Mouse (Mus musculus) midbrain, embryonic 13.5 days (tissue): ENCODE results near the gene Notch2. TPM values are rescaled to one million over a fixed set of nuclear protein-coding genes. Genes with fewer than 3 reads are reported as not detected.

ENCODE experiments used
- ATAC-seq: fragments of 200-750 bp; cut with Nextera tagmentation; 2 replicates; pipeline ENCODE4 v1.8.0; 2017; ENCODE audit warnings: mild to moderate bottlenecking, moderate TSS enrichment, moderate library complexity
- H3K27ac ChIP-seq: fragments of 300-500 bp; sonication (generic); 2 replicates; pipeline ENCODE4 v1.5.1; 2015; ENCODE audit warnings: inconsistent platforms, mild to moderate bottlenecking, moderate library complexity
- H3K27me3 ChIP-seq: fragments of 300-500 bp; sonication (generic); 2 replicates; pipeline ENCODE4 v1.6.1; 2015; ENCODE audit warnings: mild to moderate bottlenecking, inconsistent platforms
- H3K36me3 ChIP-seq: fragments of 300-500 bp; sonication (generic); 2 replicates; pipeline ENCODE4 v1.6.1; 2015; ENCODE audit warnings: mild to moderate bottlenecking, inconsistent platforms
- H3K4me1 ChIP-seq: fragments of 300-500 bp; sonication (generic); replicated peaks from 2 replicates; pipeline ENCODE4 v1.6.1; 2015; ENCODE audit warnings: inconsistent platforms
- H3K4me2 ChIP-seq: fragments of 300-500 bp; sonication (generic); replicated peaks from 2 replicates; pipeline ENCODE4 v1.6.1; 2015; ENCODE audit warnings: moderate library complexity, mild to moderate bottlenecking, inconsistent platforms
- H3K4me3 ChIP-seq: fragments of 300-500 bp; sonication (generic); replicated peaks from 2 replicates; pipeline ENCODE4 v1.5.1; 2015; ENCODE audit warnings: mild to moderate bottlenecking, inconsistent platforms
- H3K9ac ChIP-seq: fragments of 300-500 bp; sonication (generic); replicated peaks from 2 replicates; pipeline ENCODE4 v1.6.1; 2015; ENCODE audit warnings: mild to moderate bottlenecking, inconsistent platforms
- H3K9me3 ChIP-seq: fragments of 300-500 bp; sonication (generic); 2 replicates; pipeline ENCODE4 v1.6.1; 2016; ENCODE audit warnings: mild to moderate bottlenecking, inconsistent platforms
- WGBS: fragments of 180-500 bp; shearing (Covaris S2); methylation state at CpG from one replicate; pipeline ENCODE4 v1.1.7; 2015; 5-methylcytosine and 5-hydroxymethylcytosine counted together
- polyA plus RNA-seq: library from polyadenylated mRNA; unstranded; fragments of >200 nt; fragmentation: Nextera tagmentation; extraction: Ambion mirVana; gene quantifications from 2 replicates; pipeline ENCODE4 v1.2.1, GENCODE M21; 2015

Gene Notch2
- polyA plus RNA-seq, 1 experiment from 2014 or later = 10.0 TPM

DNA sequence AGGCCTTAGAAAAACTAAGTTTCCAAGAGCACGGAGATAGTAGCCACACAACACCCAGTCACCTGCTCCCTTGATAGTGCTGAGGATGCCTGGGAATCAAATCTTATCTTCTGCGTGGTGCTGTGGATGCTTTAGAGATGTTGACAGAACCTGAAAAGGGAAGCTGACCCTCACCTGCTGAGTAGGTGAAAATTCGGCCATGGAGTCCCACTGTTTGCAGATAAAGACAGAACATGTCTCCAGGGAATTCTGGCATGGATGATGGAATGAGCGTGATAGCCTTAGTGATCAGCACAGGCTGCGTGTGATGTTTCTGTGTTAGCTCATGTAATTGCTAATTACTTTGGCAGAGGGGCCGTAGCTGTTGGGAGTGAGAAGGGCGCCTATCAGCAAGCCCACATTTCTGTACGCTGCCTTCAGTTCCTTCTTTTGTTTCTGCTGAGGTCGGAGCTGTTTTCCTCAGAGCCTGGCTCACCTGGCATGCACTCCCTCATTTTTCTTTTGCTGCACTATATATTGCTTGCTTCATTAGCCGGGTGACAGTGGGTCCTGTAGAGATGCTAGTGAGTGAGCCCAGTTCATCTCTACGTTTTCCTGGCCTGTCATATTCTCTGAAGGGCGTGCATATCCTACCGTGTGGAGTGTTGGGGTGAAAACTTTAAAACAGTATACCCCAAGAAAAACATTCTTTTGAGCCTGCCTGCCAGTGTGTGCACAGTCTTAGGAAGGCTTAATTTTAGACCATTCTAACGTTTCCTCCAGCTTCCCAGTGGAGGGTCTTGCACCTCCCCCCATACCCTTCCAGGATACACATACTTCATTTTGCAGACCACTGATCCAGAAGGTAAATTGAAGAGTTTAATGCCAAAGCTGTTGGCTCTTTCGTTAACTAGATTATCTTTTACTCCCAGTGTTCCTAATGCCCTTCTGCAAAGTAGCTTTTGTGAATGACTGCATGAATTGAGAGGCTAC is 21.6 kb downstream of the Notch2 start:
- 35% methylated on average over 15 of the region's 15 CpGs for WGBS
- peak; percentile 31; the same call in 1 of the 2 replicates for ATAC-seq
- Histone ChIP-seq H3K4me1 (peaks cover 36% of the 10 kb centered on the region), H3K9ac (no peak overlapping the region), H3K4me2 (no peak overlapping the region), H3K36me3 (no peaks in the 10 kb centered on the region), H3K4me3 (no peak overlapping the region), H3K27me3 (no peaks in the 10 kb centered on the region), H3K9me3 (no peaks in the 10 kb centered on the region), H3K27ac (peak overlapping the region; percentile 25; the same call in 1 of the 2 replicates)

GRCm38 (mm10) chr3:98036161-98036560 is 22.8 kb downstream of the Notch2 start:
- peaks cover 30% of the 10 kb centered on the region for H3K4me1 ChIP-seq
- ATAC-seq = no peak
- 56% methylated on average over 6 of the region's 6 CpGs for WGBS

GRCm38 (mm10) chr3:98037151-98037550 is 23.8 kb downstream of the Notch2 start:
- H3K4me3 ChIP-seq = no peak overlapping the region
- WGBS = 68% methylated on average over 7 of the region's 7 CpGs
- no peaks in the 10 kb centered on the region for H3K9me3 ChIP-seq
- H3K36me3 ChIP-seq = no peaks in the 10 kb centered on the region
- H3K4me2 ChIP-seq = no peak overlapping the region
- no peak for ATAC-seq
- no peaks in the 10 kb centered on the region for H3K27me3 ChIP-seq
- H3K4me1 ChIP-seq = peaks cover 30% of the 10 kb centered on the region
- no peak overlapping the region for H3K9ac ChIP-seq
- H3K27ac ChIP-seq = no peak overlapping the region

More at GRCm38 (mm10) chr3:98036161-98036560, 22.8 kb downstream of the Notch2 start:
- Histone ChIP-seq H3K9me3 (no peaks in the 10 kb centered on the region), H3K4me2 (no peak overlapping the region), H3K9ac (no peak overlapping the region), H3K36me3 (no peaks in the 10 kb centered on the region), H3K27ac (no peak overlapping the region), H3K27me3 (no peaks in the 10 kb centered on the region), H3K4me3 (no peak overlapping the region)

DNA sequence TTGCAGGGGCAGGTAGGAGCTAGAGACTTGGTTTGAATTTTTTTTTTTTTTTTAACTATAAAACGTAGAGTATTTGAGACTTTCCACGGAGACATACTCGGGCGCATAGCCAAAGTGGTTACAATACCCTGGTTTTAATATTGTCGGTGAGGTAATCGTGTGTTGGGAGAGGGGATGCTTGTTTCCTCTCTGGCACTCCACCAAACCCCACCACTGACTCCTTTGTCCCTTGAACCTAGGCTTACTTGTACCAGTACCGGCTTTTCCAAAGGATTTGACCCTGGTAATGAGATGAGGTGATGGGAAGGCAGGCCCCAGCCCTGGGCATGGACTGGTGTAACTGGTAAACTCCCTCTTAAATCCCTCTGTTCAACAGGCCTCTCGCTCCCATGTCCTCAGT is 25.3 kb downstream of the Notch2 start:
- H3K9me3 ChIP-seq = no peaks in the 10 kb centered on the region
- H3K4me3 ChIP-seq = no peak overlapping the region
- H3K27ac ChIP-seq = 0 out of 2 replicates have a peak overlapping the region, but pooled peaks have one; percentile 37
- no peaks in the 10 kb centered on the region for H3K27me3 ChIP-seq
- WGBS = 65% methylated on average over 8 of the region's 8 CpGs
- no peaks in the 10 kb centered on the region for H3K36me3 ChIP-seq
- H3K4me2 ChIP-seq = no peak overlapping the region
- H3K9ac ChIP-seq = no peak overlapping the region
- no peak for ATAC-seq
- H3K4me1 ChIP-seq = peaks cover 43% of the 10 kb centered on the region

GRCm38 (mm10) chr3:98039223-98039622 is 25.9 kb downstream of the Notch2 start:
- no peaks in the 10 kb centered on the region for H3K9me3 ChIP-seq
- no peaks in the 10 kb centered on the region for H3K27me3 ChIP-seq
- no peaks in the 10 kb centered on the region for H3K36me3 ChIP-seq
- no peak overlapping the region for H3K4me3 ChIP-seq
- H3K9ac ChIP-seq = no peak overlapping the region
- peaks cover 49% of the 10 kb centered on the region for H3K4me1 ChIP-seq
- H3K4me2 ChIP-seq = no peak overlapping the region
- WGBS = 60% methylated on average over 5 of the region's 5 CpGs
- H3K27ac ChIP-seq = 0 out of 2 replicates have a peak overlapping the region, but pooled peaks have one; percentile 37
- no peak for ATAC-seq

- Histone ChIP-seq H3K9ac (no peak overlapping the region), H3K4me3 (no peak overlapping the region), H3K27ac (no peak overlapping the region), H3K27me3 (no peaks in the 10 kb centered on the region), H3K9me3 (no peaks in the 10 kb centered on the region), H3K4me2 (no peak overlapping the region), H3K4me1 (peaks cover 49% of the 10 kb centered on the region), H3K36me3 (no peaks in the 10 kb centered on the region)
- ATAC-seq = no peak
- WGBS = 89% methylated on average over 16 of the region's 16 CpGs
These were observed 26.5 kb downstream of the Notch2 start for GRCm38 (mm10) chr3:98039666-98040456.

DNA sequence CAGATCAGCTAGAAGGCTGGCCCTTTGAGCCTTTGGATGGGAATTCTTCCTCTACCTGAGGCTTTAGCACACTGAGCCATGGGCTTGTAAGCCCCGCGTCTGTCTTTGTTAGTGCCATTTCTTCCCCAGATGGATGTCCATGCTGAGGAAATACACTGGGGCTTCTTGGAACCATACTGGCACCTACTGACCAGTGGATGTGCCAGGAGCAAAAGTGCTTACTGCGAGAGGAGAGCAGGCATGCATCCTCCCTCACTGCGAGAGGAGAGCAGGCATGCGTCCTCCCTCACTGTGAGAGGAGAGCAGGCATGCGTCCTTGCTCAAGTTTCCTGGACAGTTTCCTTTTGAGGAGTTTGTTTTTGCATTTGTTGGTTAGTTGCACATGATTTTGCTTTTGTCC is 27.5 kb downstream of the Notch2 start:
- Histone ChIP-seq H3K4me1 (peaks cover 44% of the 10 kb centered on the region), H3K9ac (no peak overlapping the region), H3K9me3 (no peaks in the 10 kb centered on the region), H3K4me3 (no peak overlapping the region), H3K36me3 (no peaks in the 10 kb centered on the region), H3K27me3 (no peaks in the 10 kb centered on the region), H3K4me2 (no peak overlapping the region), H3K27ac (no peak overlapping the region)
- WGBS = 90% methylated on average over 6 of the region's 6 CpGs
- ATAC-seq = no peak

GRCm38 (mm10) chr3:98042301-98042700 is 29.0 kb downstream of the Notch2 start:
- Histone ChIP-seq H3K4me3 (no peak overlapping the region), H3K4me1 (peaks cover 45% of the 10 kb centered on the region), H3K9ac (no peak overlapping the region), H3K27ac (peak overlapping the region; percentile 63), H3K9me3 (no peaks in the 10 kb centered on the region), H3K27me3 (no peaks in the 10 kb centered on the region), H3K4me2 (peak overlapping the region; percentile 27; the same call in 1 of the 2 replicates), H3K36me3 (no peaks in the 10 kb centered on the region)
- 62% methylated on average over 6 of the region's 6 CpGs for WGBS
- no peak for ATAC-seq

DNA sequence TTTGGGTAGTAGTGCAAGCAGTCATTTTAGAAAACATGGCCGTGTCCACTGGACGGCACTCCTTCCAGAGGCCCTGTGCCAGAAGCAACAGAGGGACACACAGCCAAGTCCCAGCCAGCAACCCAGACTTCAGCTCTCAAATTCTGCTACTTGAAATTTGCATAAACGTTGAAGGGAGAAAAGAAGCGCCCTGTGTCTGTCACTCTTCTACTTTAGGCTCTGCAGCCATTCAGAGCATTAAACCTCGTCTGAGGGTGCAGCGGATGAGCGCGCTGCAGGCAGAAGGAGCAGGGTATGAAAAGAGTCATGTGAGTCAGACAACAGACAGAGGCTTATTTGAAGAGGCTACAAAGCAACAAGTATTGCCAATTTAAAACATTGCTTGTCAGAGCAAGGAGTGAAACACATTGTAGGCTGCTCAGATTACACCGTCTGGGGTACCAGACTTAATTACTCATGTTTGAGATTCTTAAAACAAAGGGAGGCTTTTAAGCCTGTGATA is 29.7 kb downstream of the Notch2 start:
- 0 out of 2 replicates have a peak overlapping the region, but pooled peaks have one; percentile 3 for H3K4me3 ChIP-seq
- peak; percentile 83 for ATAC-seq
- no peak overlapping the region for H3K9ac ChIP-seq
- H3K36me3 ChIP-seq = no peaks in the 10 kb centered on the region
- peak overlapping the region; percentile 27 for H3K4me2 ChIP-seq
- H3K27me3 ChIP-seq = no peaks in the 10 kb centered on the region
- no peaks in the 10 kb centered on the region for H3K9me3 ChIP-seq
- H3K27ac ChIP-seq = peak overlapping the region; percentile 63
- WGBS = 2% methylated on average over 9 of the region's 9 CpGs
- peaks cover 45% of the 10 kb centered on the region for H3K4me1 ChIP-seq

- peaks cover 45% of the 10 kb centered on the region for H3K4me1 ChIP-seq
- no peak for ATAC-seq
- H3K36me3 ChIP-seq = no peaks in the 10 kb centered on the region
- H3K27ac ChIP-seq = peak overlapping the region; percentile 63
- 52% methylated on average over 4 of the region's 4 CpGs for WGBS
- no peaks in the 10 kb centered on the region for H3K27me3 ChIP-seq
- no peak overlapping the region for H3K9ac ChIP-seq
- no peak overlapping the region for H3K4me3 ChIP-seq
- H3K9me3 ChIP-seq = no peaks in the 10 kb centered on the region
- H3K4me2 ChIP-seq = no peak overlapping the region
These were observed 30.3 kb downstream of the Notch2 start for GRCm38 (mm10) chr3:98043669-98044068.

DNA sequence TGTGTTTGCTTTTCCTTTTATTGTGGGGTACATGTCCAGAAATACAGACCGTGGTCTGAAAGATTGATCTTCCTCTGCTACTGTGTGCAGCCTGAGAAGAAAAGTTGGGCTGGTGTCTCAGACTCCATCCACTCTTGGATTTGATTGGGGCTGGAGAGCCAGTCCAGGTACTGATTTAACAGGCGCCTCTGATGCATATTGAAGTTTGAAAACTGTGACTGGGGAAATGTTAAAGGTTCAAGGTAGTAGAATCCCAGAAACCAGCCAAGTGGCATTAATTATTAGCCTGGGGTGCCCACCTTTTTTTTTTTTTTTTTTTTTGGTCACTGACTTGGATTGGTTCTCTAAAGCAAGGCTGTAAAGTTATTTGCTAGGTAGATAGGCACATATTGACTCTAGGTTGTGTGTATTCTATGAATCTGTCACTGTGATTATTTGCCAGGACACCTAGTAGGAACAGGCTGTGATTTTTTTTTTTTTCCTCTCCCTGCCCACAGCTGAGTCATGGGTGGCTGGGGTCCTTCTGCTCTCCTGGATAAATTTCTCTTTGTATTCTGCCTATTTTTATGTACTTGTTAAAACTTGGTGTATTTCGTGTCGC is 31.5 kb downstream of the Notch2 start:
- WGBS = 88% methylated on average over 4 of the region's 4 CpGs
- no peak for ATAC-seq
- H3K36me3 ChIP-seq = no peaks in the 10 kb centered on the region
- no peak overlapping the region for H3K9ac ChIP-seq
- H3K4me3 ChIP-seq = no peak overlapping the region
- no peak overlapping the region for H3K27ac ChIP-seq
- no peaks in the 10 kb centered on the region for H3K27me3 ChIP-seq
- no peak overlapping the region for H3K4me2 ChIP-seq
- no peaks in the 10 kb centered on the region for H3K9me3 ChIP-seq
- H3K4me1 ChIP-seq = peaks cover 42% of the 10 kb centered on the region
